Mouse (Mus musculus) lung, postnatal 36 days (tissue): ENCODE results near the gene Olfr153.
"Not testable (repeated sequence)": the region's sequence is repeated elsewhere in the genome, so short reads cannot be mapped to it uniquely, and the experiment has no call there.

ENCODE experiments used
- DNase-seq: peaks from one replicate; pipeline ENCODE4 v3.0.0; 2022; ENCODE audit warnings: mixed read lengths

The Olfr153 gene

GRCm38 (mm10) chr2:87531496-87531895 lies at the start of gene Olfr153:
Olfr153 (plus strand) TSS chr2:87531796.
- DNase-seq = no peak

- no peak for DNase-seq
These were observed 49.3 kb upstream of the Olfr153 start for GRCm38 (mm10) chr2:87482276-87482675.

- DNase-seq = not testable (repeated sequence)
These were observed 34.6 kb upstream of the Olfr153 start, which contains the start of gene Pramel7 for GRCm38 (mm10) chr2:87496993-87497392. Pramel7 (minus strand) TSS chr2:87497093.

- no peak for DNase-seq
These were observed 25.3 kb upstream of the Olfr153 start, which contains the start of gene Pramel6 for GRCm38 (mm10) chr2:87506265-87506664. Pramel6 (plus strand) TSS chr2:87506565.

- no peak for DNase-seq
These were observed 16.6 kb upstream of the Olfr153 start for GRCm38 (mm10) chr2:87515046-87515445.

- DNase-seq = no peak
These were observed 16.0 kb upstream of the Olfr153 start for GRCm38 (mm10) chr2:87515457-87516060.

- DNase-seq = no peak
These were observed 15.0 kb upstream of the Olfr153 start for GRCm38 (mm10) chr2:87516581-87516980.

- DNase-seq = no peak
These were observed 10.9 kb upstream of the Olfr153 start for GRCm38 (mm10) chr2:87520651-87521050.

- not testable (repeated sequence) for DNase-seq
These were observed 5.5 kb upstream of the Olfr153 start for GRCm38 (mm10) chr2:87525899-87526616.

- DNase-seq = no peak
These were observed 3.2 kb downstream of the Olfr153 start for GRCm38 (mm10) chr2:87534826-87535225.

- no peak for DNase-seq
These were observed 13.8 kb downstream of the Olfr153 start, which contains the start of gene Olfr1128 for GRCm38 (mm10) chr2:87545442-87545841. Olfr1128 (minus strand) TSS chr2:87545542.

- not testable (repeated sequence) for DNase-seq
These were observed 42.0 kb downstream of the Olfr153 start, which contains the start of gene Olfr1129 for GRCm38 (mm10) chr2:87573602-87574001. Olfr1129 (plus strand) TSS chr2:87573902.
